Mouse (Mus musculus): ENCODE results near the gene Fmo3. TPM values are rescaled to one million over a fixed set of nuclear protein-coding genes. Genes with fewer than 3 reads are reported as not detected.

Fmo3 gene
- polyA plus RNA-seq, 1 experiment: not detected

GRCm38 (mm10) chr1:162912085-162912484, 72.2 kb downstream of the Fmo3 start:
- H3K36me3 ChIP-seq (ENCODE audit: control insufficient read depth, insufficient read depth): no peaks in the 10 kb centered on the region
- TF ChIP-seq REST (IDR thresholded peaks at IDR 0.05; ENCODE audit: insufficient read depth, insufficient read length) (no peak), MAX (IDR thresholded peaks at IDR 0.05; ENCODE audit: low read depth) (no peak), TCF12 (IDR thresholded peaks at IDR 0.05; ENCODE audit: insufficient read depth, poor library complexity, severe bottlenecking) (no peak), MYOG (IDR thresholded peaks at IDR 0.05; ENCODE audit: control insufficient read depth in 1 of 3, insufficient read depth in 1 of 3, insufficient read length in 2 of 3, low read depth in 2 of 3) (no peak), E2F4 (IDR thresholded peaks at IDR 0.05; ENCODE audit: insufficient read depth) (no peak), USF1 (IDR thresholded peaks at IDR 0.05; ENCODE audit: low read depth) (no peak), POLR2A (IDR thresholded peaks at IDR 0.05; ENCODE audit: insufficient read length, low read depth) (no peak), MYOD1 (IDR thresholded peaks at IDR 0.05; ENCODE audit: control insufficient read depth in 1 of 3, insufficient read length in 2 of 3, low read depth in 2 of 3) (no peak), SRF (IDR thresholded peaks at IDR 0.05; ENCODE audit: control insufficient read depth, insufficient read length, low read depth) (no peak), TCF3 (IDR thresholded peaks at IDR 0.05; ENCODE audit: insufficient read length, low read depth) (no peak), POLR2AphosphoS2 (IDR thresholded peaks at IDR 0.05; ENCODE audit: insufficient read length, low read depth) (no peak), CEBPB (IDR thresholded peaks at IDR 0.05; ENCODE audit: insufficient read depth, poor library complexity, severe bottlenecking) (no peak)
- no peaks in the 10 kb centered on the region for H3K79me2 ChIP-seq (ENCODE audit: control insufficient read depth, insufficient read depth)
- H3K27me3 ChIP-seq (ENCODE audit: control insufficient read depth, insufficient read depth, insufficient read length): peaks cover 5% of the 10 kb centered on the region
- no peak overlapping the region for H3K4me3 ChIP-seq
- H3ac ChIP-seq (ENCODE audit: control insufficient read depth, insufficient read length): no peak overlapping the region
- no peak overlapping the region for H3K4me2 ChIP-seq (ENCODE audit: low read depth)

Other genes with a start within 250 kb of the Fmo3 start
- 24.1 TPM for gene Prrc2c, start 244.0 kb downstream of the Fmo3 start, polyA plus RNA-seq (2012; fragmentation: generic; extraction: Trizol)
- gene Fmo4, start 170.6 kb downstream of the Fmo3 start, polyA plus RNA-seq (2012; fragmentation: generic; extraction: Trizol): not detected
- 5.0 TPM for gene Fmo1, start 117.9 kb downstream of the Fmo3 start, polyA plus RNA-seq (2012; fragmentation: generic; extraction: Trizol)
- gene Fmo2, start 85.8 kb downstream of the Fmo3 start, polyA plus RNA-seq (2012; fragmentation: generic; extraction: Trizol): not detected
- gene Fmo6, start 47.0 kb downstream of the Fmo3 start, polyA plus RNA-seq (2012; fragmentation: generic; extraction: Trizol): not detected
- not detected for gene Mroh9, start 101.1 kb upstream of the Fmo3 start, polyA plus RNA-seq (2012; fragmentation: generic; extraction: Trizol)

All from myocyte (in vitro differentiated cells).